In the genomic region with DNA sequence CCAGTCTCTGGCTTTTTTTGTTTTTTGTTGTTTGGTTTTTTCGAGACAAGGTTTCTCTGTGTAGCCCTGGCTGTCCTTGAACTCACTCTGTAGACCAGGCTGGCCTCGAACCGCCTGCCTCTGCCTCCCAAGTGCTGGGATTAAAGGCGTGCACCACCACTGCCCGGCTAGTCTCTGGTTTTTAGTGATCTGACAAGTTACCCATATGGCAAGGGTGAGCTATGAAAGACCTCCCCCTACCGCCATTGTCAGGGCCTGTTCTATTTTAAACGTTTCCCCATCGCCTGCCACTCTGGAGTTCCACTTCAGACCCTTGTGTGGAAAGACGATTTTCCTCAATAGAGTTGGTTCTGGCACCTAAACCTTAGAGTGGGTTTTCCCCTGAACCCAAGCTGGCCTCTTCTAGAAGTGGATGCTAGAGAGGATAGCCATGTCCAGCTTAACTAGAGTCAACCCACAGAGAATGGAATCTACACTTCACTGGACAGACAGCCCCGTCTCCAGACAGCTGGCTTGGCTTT, we compare ENCODE assay signal across 1 mouse cellular context.
TF ChIP-seq lines count a peak whose summit lies in the region.

No protein-coding gene starts in this region.

TF ChIP-seq in MEL, 35 proteins besides CTCF, POLR2A, EP300 and RAD21 (continued from another document):
- TF ChIP-seq CHD2 (IDR thresholded peaks at IDR 0.05; ENCODE audit: low read length) (no peak), NELFE (IDR thresholded peaks at IDR 0.05; ENCODE audit: low read depth, low read length) (no peak), ZKSCAN1 (IDR thresholded peaks at IDR 0.05; ENCODE audit: low read depth, low read length) (no peak)
